Mouse (Mus musculus) heart, postnatal 0 days (tissue): Measurements from ENCODE around the gene Sub1.

Source experiments
- CTCF ChIP-seq: IDR thresholded peaks from 2 replicates; pipeline ENCODE4 v1.5.1; 2016; ENCODE audit warnings: antibody characterized with exemption, control low read depth, low read depth
- EP300 ChIP-seq: IDR thresholded peaks from 2 replicates; pipeline ENCODE4 v1.6.1; 2016; ENCODE audit warnings: antibody characterized with exemption, low read depth

GRCm38 (mm10) chr15:12026932-12027450 lies 30.2 kb upstream of the Sub1 start:
- TF ChIP-seq CTCF (no peak), EP300 (no peak)
